Mouse (Mus musculus): ENCODE results near the gene Lgals8. TPM values are rescaled to one million over a fixed set of nuclear protein-coding genes. Genes with fewer than 3 reads are reported as not detected.

The Lgals8 gene
- polyA plus RNA-seq, 1 experiment from 2014 or later: 15.1 TPM

Other genes with a start within 250 kb of the Lgals8 start
- gene Mtr, start 206.8 kb downstream of the Lgals8 start, polyA plus RNA-seq (2015; fragmentation: Nextera tagmentation; extraction: Ambion mirVana): 5.3 and 5.8 TPM in 2 replicates
- gene Actn2, start 124.2 kb downstream of the Lgals8 start, polyA plus RNA-seq (2015; fragmentation: Nextera tagmentation; extraction: Ambion mirVana): 4.2 and 4.6 TPM in 2 replicates
- 17.8 and 18.9 TPM in 2 replicates for gene Heatr1, start 69.9 kb downstream of the Lgals8 start, polyA plus RNA-seq (2015; fragmentation: Nextera tagmentation; extraction: Ambion mirVana)
- 1.9 and 2.6 TPM in 2 replicates for gene Edaradd, start 55.5 kb upstream of the Lgals8 start, polyA plus RNA-seq (2015; fragmentation: Nextera tagmentation; extraction: Ambion mirVana)
- gene Ero1lb, start 100.9 kb upstream of the Lgals8 start, polyA plus RNA-seq (2015; fragmentation: Nextera tagmentation; extraction: Ambion mirVana): 15.4 and 15.6 TPM in 2 replicates